Mouse (Mus musculus) C2C12 (cell line): ENCODE measurements around the gene Gtf2e1.

Experiments
- CTCF ChIP-seq: IDR thresholded peaks from one replicate; pipeline ENCODE4 v1.5.1; 2011; ENCODE audit not compliant: control insufficient read depth, insufficient read depth, insufficient read length
- MYOG ChIP-seq: IDR thresholded peaks from one replicate; pipeline ENCODE4 v1.6.1; 2011; ENCODE audit not compliant: control insufficient read depth, insufficient read length; ENCODE audit errors: extremely low read depth

GRCm38 (mm10) chr16:37539611-37540580 is at the start of gene Gtf2e1, which contains the start of gene Rabl3:
- no peak for TF ChIP-seq CTCF
- no peak for TF ChIP-seq MYOG
